Mouse (Mus musculus): Measurements from ENCODE around the gene Gm49342.
"Not testable (repeated sequence)": the region's sequence is repeated elsewhere in the genome, so short reads cannot be mapped to it uniquely, and the experiment has no call there.

Gene Gm49342

DNA sequence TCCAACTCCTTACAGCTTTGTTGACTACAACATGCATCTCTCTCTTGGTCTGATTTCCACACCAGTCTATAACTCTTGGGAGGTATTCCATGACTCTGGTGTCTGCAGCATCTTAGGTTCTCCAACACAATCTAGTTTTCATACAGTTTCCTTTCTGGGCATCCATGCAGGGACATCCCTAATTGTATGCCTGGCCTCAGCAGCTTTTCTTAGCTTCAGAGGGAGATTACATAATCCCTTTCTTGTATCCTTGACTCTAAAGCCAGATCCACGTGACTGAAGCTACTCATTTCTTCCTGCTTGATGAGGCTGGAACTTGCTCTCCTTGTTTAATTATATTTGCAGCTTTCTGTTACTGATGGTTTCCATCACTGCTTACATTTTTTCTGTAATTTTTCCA, 7.7 kb upstream of the Gm49342 start:
- CTCF ChIA-PET: no interaction called here

DNA sequence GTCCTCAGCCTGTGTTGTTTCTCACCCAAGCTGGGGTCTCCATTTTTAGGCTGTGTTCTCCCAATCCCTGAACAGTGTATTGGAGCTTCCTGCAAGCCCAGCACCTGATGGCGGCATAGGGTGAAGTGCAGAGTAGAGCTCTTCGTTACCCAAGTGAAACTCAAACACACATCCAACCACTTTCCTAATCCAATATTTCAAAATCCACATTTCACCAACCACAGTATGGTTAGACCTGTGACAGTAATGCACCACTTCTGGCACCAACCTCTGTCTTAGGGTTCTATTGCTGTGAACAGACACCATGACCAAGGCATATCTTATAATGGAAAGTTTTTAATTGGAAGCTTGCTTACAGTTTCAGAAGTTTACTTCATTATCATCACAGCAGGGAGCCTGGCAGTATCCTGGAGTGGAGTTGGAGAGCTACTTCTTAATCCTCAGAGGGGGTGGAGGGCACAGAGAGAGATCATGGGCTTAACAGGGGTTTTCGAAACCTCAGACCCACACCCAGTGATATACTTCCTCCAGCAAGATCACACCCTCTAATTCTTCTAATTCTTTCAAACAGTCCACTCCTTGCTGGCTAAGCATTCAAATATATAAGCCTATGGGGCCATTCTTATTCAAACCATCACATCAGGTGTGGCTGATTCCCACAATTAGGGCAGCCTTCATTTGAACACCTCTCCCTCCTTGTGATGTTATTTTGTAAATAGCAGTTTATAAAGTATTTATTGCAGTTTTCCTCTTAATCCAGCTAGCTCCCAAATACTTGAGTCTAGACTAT, 6.0 kb upstream of the Gm49342 start:
- CTCF ChIA-PET: no interaction called here

DNA sequence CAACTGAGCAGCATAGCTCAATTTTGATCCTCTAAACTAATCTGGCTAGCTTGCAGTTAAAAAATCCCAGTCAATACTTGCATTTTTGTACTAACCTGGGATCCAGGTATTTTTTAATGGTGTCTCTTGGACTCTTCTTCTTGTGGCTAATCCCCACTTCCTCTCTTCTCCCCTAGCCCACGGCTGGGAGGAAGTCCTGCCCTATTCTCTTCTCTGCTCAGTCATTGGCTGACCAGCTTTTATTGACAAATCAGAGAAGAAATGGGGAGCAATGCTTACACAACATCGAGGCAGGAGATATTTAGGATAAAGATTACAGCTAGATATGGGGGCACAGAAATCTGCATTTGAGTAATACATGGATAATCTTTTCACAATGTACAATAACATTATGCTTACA, 5.4 kb upstream of the Gm49342 start:
- CTCF ChIA-PET: no interaction called here

DNA sequence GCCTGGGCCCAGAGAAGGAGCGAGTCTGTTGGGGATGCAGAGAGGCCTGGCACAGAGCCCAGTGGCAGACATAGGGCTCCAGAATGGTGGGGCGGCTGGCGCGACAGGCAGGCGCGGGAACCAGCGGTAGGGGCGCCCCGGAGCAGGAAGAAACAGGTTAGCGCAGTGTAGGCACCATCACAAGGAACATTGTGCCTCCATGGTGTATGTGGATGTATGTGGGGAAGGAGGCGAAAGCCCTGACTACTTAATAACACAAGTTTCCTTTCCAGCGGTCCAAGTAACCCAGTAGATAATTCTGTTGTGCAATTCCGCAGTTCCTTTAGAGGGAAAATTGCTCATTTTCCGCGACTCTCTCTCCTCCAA, 334 bp downstream of the Gm49342 start:
- CTCF ChIA-PET: not testable (repeated sequence)

DNA sequence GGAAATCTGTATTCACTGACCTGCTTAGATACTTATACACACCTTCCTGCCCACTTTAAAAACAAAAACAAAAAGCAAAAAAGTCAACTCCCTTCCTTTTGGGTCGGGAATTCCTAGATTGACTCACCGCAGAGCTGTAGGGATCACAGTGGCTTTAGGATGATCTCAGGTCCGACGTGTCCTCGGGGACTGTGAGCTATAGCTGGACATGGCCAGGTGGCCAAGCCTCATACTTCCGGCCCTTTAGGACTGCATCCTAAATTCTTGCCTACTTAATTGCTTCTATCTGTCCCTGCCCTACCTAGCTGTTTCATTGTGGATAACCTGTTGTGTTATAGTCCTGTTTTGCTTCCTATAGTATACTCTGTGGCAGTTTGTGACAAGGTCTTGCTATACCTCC, 764 bp downstream of the Gm49342 start:
- CTCF ChIA-PET: interaction anchor here (0.6 kb wide), 1 partner anchor 121 kb away, joined by 4 read pairs; no protein-coding TSS in a partner anchor

DNA sequence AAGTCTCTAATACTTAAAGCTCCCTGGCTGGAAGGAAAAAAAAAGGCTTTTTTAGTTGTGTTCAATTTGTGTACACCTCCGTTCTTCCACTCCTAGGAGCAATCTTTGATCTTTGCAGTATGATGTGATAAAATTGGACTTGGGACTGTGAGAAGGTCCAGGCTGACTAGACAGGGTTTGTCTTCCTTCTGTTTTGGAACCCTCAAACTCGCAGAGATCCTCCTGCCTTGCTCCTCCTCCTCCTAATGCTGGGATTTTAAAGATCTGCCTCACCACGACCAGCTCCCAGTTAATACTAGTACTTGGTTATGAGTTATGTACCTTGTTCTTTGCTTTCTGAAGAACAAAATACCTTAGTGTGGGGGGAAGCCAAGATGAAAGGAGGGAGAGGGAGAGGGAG, 1.2 kb downstream of the Gm49342 start:
- CTCF ChIA-PET: interaction anchor here (0.6 kb wide), 1 partner anchor 120 kb away, joined by 4 read pairs; no protein-coding TSS in a partner anchor

DNA sequence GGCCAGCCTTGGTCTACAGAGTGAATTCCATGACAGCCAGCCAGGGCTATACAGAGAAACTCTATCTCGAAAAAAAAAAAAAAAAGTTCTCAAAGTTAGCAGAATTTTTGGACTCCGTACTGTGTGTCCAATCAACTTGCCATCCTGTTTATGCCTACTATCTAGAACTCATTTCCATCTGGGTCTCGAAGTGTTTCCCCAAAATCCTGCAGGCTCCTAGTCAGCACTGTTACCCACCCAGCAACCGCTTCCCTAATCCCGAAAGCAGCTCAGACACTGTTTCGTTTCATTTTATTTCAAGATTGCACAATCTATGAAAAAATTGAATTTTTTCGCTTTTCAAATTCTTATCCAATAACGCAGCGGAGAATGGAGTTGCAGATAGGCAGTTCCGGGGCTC, 11.2 kb downstream of the Gm49342 start:
- CTCF ChIA-PET: no interaction called here

DNA sequence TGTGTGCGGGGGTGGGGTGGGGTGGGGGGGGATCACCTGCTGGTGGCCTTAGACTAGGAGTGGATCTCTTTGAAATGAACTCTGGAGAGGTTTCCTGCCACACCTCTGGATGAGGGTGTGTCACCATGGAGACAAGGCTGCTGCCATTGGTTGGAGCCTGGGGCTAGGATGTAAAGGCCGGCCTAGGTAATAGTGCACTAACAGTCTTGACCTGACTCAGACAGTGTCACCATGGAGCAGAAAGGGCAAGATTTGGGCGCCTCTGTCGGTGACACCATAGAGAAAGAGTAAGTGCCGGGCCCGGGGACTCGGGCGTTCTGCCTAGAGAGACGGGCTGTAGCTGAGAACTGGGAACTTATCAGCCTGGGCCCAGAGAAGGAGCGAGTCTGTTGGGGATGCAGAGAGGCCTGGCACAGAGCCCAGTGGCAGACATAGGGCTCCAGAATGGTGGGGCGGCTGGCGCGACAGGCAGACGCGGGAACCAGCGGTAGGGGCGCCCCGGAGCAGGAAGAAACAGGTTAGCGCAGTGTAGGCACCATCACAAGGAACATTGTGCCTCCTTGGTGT, 11.7 kb downstream of the Gm49342 start, which contains the start of gene Pnp2:
Pnp2 (plus strand) TSS at position 51 of the 567 bp plus-strand sequence.
- CTCF ChIA-PET: not testable (repeated sequence)

DNA sequence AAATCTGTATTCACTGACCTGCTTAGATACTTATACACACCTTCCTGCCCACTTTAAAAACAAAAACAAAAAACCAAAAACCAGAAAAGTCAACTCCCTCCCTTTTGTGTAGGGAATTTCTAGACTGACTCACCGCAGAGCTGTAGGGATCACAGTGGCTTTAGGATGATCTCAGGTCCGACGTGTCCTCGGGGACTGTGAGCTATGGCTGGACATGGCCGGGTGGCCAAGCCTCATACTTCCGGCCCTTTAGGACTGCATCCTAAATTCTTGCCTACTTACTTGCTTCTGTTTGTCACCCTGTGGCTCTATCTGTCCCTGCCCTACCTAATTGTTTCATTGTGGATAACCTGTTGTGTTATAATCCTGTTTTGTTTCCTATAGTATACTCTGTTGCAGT, 12.4 kb downstream of the Gm49342 start:
- CTCF ChIA-PET: not testable (repeated sequence)

DNA sequence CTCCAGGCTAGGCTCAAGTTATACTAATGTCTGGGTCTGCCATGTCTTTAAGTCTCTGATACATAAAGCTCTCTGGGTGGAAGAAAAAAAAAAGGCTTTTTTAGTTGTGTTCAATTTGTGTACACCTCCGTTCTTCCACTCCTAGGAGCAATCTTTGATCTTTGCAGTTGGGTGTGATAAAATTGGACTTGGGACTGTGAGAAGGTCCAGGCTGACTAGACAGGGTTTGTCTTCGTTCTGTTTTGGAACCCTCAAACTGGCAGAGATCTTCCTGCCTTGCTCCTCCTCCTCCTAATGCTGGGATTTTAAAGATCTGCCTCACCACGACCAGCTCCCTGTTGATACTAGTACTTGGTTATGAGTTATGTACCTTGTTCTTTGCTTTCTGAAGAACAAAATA, 12.8 kb downstream of the Gm49342 start:
- CTCF ChIA-PET: not testable (repeated sequence)

DNA sequence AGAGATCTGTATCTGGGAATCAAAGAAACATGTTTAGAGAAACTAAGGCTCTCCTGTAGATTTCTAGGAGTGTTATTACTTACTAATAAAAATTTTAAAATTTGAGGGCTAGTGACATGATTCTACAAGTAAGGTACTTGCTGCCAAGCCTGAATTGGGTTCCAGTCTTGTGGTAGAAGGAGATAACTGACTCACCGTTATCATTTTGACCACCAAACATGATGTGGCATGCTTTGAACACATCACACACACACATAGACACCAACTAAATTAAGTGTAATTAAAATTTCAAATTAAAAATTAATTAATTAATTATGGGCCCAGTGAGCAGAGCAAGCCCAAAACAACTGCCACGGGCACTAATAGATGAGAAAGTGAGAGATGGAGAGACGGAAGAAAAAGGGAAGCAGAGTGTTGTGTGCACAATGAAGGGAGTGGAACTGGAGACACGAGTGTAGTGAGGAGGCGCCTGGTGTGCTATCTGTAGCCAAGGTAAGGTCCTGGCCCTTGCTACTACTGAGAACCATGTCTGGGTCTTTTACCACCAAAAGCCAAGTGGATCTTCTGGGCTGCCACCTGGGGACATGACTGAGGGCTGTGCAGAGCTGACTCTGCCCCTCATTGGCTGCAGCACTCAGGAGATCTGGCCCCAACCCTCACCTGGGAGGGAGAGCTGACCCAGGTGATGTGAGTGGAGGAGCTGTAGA, 14.1 kb downstream of the Gm49342 start:
- CTCF ChIA-PET: not testable (repeated sequence)

DNA sequence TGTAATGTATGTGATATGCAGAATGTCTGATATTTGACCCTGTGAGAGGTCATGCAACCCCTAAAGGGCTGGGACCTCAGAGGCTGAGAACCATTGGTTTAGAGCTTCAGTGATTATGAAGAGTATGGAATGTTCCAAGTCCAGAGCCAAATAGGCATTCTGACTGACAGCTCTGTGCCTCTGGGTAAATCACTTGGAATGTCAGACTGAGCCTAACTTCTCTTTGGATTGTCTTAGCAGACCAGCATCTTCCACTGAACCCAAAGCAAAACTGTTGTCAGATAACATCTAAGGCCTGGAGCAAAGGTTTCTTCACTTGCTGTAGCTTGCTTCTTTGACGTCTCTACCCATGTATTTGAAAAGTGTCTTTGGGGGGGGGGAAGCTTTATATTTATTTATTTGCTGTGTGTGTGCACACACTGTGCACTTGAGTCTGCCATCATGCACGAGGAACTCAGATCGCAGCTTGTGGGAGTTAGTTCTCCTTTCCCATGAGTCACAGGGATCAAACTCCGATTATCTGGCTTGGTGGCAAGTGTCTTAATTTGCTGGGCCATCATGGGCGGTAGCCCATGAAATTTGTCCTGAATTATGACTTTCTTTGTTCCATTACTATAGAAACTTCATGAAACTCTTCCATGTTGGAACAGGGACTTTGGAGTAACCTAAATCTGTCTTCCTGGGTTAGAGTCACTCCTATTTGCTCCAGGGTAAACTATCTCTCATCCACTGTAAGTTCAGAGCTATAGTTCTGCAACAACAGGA, 24.1 kb downstream of the Gm49342 start:
- CTCF ChIA-PET: interaction anchor here (0.6 to 1.0 kb wide), 2 partner anchors 12 to 1029 kb away, joined by 9 to 27 read pairs; no protein-coding TSS in a partner anchor

DNA sequence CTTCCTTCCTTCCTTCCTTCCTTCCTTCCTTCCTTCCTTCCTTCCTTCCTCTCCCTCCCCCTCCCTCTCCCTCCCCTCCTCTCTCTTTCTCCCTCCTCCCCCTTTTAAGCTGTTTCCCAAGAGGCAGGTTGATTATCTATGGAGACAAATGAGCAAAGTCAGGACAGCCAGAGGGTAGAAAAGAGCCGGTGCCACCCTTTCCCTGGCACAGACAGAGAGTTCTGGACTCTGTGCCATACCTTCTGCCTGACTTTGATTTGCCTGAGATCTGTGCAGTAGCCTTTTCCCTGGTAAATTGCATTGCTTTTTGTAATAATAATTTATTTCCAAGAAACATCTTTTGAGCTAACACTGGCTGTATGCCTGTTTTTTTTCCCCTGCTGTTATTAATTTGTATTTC, 24.7 kb downstream of the Gm49342 start:
- CTCF ChIA-PET: interaction anchor here (0.6 to 1.0 kb wide), 2 partner anchors 11 to 1028 kb away, joined by 9 to 27 read pairs; no protein-coding TSS in a partner anchor

DNA sequence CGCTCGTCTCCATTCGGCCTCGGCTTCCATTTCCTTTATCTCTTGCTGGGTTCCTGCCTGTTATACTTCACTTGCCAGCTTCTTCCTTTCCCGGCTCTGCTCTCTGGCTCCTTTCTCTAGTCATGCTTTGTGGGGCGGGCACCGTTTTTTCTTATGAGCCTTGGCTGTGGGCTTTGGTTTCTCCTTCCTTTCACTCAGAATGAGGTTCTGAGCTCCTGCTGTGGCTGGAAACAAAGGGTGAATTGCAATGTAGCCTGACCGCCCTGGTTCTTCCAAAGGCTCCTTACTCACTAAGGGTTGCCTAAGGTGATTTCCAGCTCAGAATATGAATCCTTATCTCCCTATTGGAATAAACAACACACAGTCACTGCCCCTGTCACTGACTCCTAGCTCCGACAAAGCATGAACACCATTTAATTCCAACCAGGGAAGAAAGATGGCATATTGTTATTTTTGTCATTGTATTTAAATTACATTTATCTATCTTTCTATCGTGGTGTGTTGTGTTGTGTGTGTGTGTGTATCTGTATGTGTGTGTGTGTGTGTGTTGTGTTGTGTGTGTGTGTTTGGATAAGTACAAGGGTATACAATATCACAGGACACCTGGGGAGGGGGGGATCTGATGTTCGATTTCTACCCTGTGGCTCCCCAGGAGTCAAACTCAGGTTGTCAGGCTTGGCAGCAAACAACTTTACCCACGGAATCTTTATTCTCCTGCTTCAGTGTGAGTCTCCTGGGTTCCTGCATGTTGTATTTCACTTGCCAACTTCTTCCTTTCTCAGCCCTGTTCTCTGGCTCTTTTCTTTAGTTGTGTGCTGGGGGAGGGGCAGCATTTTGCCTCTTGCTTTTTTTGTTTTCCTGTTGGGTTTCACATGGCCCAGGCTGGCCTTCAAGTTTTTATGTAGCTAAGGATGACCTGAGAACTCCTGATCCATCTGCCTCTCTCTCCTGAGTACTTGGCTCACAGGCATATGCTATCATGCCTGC, 25.5 kb downstream of the Gm49342 start:
- CTCF ChIA-PET: interaction anchor here (0.6 kb wide), 1 partner anchor 1027 kb away, joined by 27 read pairs; no protein-coding TSS in a partner anchor

DNA sequence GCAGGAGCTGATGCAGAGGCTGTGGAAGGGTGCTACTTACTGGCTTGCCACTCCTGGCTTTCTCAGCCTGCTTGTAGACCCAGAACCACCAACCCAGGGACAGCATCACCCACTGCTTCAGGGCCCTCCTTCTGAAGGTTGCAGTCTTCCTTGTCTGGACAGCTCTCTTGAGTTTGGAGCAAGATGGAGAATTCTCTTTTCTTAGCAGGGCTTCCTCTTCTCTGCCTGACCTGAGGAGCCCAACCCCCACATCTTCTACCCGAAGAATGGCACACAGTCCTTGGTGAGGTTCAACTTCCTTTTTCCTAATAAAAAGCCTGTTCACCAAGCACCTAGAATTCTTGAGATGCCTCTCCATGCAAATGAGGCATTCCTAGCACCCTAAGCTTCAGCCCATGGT, 26.5 kb downstream of the Gm49342 start:
- CTCF ChIA-PET: no interaction called here

DNA sequence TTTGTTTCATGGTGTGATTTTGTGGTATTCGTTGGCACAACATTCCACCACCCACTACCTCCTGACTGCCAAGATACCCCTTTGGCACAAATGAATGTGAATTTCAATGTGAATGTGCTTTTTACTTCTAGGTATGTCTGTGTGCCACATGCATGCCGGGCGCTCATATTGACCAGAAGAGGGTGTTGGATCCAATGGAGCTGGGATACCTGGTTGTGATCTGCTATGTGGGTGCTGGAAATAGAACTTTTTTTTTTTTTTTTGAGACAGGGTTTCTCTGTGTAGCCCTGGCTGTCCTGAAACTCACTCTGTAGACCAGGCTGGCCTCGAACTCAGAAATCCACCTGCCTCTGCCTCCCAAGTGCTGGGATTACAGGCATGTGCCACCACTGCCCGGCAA, 28.7 kb downstream of the Gm49342 start:
- CTCF ChIA-PET: not testable (repeated sequence)

DNA sequence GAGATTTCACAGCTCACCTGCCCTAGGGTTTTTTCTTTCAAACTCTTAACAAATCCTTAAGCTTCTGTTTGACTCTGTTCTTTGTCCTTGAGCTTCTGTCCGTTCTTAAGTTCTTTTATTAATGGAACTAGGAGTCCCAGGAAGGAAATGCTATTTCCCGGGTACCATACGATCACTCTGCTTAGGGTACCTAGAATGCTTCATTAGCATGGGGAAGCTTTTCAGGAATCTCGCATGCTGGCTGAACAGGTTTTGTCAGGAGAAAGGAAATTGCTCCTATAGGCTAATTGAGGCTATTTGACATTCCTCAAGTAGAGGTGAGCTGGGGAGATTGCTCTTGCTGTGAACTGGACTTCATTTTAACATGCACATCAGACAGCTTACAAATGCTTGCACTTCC, 29.4 kb downstream of the Gm49342 start:
- CTCF ChIA-PET: no interaction called here

DNA sequence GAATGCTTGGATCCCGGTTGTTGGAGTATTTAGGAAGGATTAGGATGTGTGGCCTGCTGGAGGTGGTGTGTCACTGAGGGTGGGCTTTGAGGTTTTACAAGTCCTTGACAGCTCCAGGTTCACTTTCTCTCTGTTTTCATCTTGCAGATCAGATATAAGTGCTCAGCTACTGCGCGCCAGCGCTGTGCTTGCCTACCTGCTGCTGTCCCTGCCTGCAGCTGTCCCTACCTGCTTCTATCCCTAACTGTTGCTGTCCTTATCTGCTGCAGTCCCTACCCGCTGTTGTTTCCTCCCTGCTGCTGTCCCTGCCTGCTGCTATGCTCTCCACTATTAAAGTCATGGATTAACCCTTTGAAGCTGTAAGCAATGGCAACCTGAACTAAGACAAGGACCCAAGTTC, 30.7 kb downstream of the Gm49342 start:
- CTCF ChIA-PET: no interaction called here

DNA sequence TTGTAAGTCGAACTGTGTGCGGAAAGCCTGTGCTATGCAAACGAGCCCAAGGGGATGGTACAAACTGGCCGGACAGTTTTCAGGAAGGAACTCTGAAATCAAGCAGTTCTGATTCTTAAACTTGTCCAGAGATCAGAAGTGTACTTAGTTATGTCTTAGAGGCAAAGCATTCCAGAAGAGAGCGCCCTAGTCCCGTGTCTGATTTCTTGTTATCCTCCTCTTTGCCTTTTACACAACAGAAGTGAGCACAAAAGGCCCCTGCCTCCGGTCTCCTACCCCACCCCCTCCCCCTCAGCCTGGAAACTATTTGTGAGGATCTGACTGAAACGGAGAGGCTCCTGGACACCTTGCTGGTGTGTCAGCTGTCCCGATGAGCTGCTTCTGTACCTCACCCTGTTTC, 32.4 kb downstream of the Gm49342 start:
- CTCF ChIA-PET: no interaction called here

DNA sequence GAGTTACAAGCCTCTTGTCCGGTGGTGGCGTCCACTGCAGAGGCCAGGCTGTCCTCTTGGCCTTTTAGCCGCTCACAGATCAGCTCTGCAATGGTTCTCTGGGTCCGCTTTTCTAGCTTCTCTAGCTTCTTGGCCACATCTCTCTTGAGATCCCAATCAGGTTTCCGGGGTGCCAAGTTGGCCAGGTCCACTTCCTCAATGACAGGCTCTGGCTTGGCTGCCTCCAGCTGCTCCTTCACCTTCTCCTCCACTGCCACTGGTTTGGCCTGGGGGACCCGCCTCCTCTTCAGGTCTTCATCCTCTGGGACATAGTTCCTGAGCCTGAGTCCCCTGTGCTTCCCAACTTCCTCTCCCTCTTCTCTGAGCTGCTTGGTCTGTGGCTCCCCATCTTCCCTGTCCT, 34.1 kb downstream of the Gm49342 start:
- CTCF ChIA-PET: not testable (repeated sequence)

DNA sequence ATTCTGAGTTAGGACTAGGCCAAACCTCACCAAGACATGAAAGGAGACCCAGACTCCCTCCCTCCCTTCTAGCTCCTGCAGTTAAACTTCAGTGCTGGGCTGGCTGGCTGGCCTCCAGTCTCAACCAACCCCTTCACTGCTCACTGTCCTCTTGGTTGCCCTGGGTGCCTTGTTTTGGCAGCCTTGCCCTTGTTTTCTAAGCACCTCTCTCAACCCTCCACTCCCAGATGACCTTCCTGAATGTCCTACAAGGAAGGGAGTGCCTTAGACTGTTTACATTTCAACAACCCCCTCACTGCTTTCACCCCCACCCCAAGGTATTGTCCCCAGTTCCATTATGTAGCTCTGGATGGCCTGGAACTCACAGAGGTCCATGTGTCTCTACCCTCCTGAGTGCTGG, 35.3 kb downstream of the Gm49342 start:
- CTCF ChIA-PET: interaction anchor here (1.0 kb wide), 1 partner anchor 11 kb away, joined by 9 read pairs; no protein-coding TSS in a partner anchor

Measured in spleen, embryonic (tissue).